Mouse (Mus musculus): Measurements from ENCODE around the gene Loxl4.

DNA sequence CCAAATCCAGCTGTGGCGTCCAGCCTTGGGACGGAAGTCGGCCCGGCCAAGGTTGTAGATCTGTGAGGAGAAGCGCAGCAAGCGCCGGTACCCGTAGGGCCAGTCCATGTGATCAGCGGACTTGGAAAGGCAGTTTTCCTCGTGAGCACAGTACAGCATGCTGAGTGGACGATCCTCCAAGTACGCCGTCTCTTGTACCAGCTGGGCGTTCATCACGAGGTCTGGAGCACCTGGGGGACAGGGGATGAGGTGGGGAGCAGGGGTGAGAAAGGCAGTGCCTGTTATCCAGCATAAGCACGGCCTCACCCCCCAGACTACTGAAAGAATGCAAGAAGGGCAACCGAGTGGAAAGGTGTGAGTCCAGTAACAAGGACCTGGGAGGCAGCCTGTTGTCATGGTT is 12.7 kb downstream of the Loxl4 start:
- TF ChIP-seq CTCF (IDR thresholded peaks at IDR 0.05; ENCODE audit: low read depth, low read length) (no peak), GATA1 (IDR thresholded peaks at IDR 0.05; ENCODE audit: borderline replicate concordance, low read length) (no peak), TAL1 (conservative IDR thresholded peaks at IDR 0.05; ENCODE audit: low read depth, low read length) (no peak), POLR2AphosphoS5 (IDR thresholded peaks at IDR 0.05; ENCODE audit: insufficient replicate concordance, low read depth, low read length) (no peak)

Data from G1E (cell line).